Mouse (Mus musculus): ENCODE results near the gene Tead4.
A peak's percentile ranks its signal among the peaks of the same experiment; 100 is the strongest.

- TF ChIP-seq EP300 (IDR thresholded peaks at IDR 0.05; ENCODE audit: low read length) (no peak), POLR2A (IDR thresholded peaks at IDR 0.05; ENCODE audit: low read depth, low read length) (no peak), POLR2AphosphoS2 (IDR thresholded peaks at IDR 0.05; ENCODE audit: low read depth, low read length) (no peak), CTCF (conservative IDR thresholded peaks at IDR 0.05 in 1 of 2, IDR thresholded peaks at IDR 0.05 in 1 of 2; ENCODE audit: low read depth in 2 of 2, low read length in 2 of 2) (peak; percentile 78 to 85)
Measured at GRCm38 (mm10) chr6:128334397-128335124, 33.9 kb upstream of the Tead4 start.

All from CH12.LX (cell line).